Mouse (Mus musculus): ENCODE measurements around the gene Hist1h2bf.

The Hist1h2bf gene

DNA sequence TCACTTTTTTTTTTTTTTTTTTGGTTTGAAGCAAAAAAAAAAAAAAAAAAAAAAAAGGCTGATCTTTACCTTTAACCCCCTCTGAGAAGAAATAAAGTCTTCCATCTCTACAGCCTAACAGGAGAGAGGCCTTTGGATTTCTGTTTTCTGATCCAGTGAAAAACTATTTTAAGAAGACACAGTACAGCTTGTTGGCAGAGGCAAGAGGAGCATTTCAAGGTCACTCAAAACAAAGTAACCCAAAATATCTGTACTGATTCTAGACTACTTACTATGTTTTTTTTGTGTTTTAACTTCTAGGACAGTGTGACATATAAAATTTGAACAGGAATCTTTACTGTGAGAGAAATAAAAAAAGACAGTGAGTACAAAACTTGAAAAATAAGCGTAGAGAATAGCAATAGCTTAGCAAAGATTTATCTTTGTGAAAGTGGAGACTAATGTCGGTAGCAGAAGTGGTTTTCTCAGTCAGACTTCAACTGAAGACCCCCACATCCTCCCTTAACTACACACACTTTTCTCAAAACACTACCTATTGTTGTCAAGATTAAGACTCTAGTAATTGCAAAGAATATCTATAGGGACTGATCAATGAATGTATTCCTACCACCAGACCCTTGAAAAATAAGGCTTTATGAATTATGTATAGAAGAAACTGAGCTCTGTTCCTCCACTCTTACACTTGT is 44.4 kb downstream of the Hist1h2bf start:
- no peak for DNase-seq (ENCODE audit: extremely low spot score)

DNA sequence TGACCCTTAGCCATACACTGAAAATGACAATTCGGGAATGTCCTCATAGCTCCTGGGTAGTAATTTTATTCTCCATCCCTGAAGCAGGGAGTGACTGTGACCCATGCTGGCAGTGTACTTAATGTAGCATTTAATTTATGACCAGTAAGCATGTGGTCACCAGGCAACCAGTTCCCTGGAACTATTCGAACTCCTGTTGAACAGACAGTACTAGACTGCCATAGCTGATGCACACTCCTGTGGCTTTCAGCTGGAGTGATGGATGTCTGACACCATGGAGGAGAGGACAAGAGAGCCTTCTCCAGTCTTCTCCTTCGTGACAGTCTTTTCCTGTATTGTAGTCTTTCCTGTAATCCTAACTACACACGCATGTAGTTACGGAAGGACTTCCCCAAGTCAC is 45.0 kb downstream of the Hist1h2bf start:
- no peak for DNase-seq (ENCODE audit: extremely low spot score)

DNA sequence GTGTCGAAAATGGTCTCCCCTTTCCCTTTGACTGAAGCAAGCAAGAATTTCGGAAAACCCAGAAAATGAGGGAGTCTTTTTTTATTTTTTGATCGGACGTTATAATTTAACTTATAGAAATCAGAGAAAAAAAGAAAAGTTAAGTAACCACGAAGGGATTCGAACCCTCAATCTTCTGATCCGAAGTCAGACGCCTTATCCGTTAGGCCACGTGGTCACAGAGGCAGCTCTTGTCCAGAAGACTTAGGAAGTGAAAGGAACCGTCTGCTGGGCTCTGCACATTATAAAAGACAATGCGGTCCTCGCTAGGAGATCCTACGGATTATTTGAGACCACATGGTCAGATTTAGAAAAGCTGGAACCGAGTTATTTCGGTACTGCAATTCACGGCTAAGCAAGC is 47.7 kb downstream of the Hist1h2bf start:
- peak; percentile 95 for DNase-seq (ENCODE audit: extremely low spot score)

DNA sequence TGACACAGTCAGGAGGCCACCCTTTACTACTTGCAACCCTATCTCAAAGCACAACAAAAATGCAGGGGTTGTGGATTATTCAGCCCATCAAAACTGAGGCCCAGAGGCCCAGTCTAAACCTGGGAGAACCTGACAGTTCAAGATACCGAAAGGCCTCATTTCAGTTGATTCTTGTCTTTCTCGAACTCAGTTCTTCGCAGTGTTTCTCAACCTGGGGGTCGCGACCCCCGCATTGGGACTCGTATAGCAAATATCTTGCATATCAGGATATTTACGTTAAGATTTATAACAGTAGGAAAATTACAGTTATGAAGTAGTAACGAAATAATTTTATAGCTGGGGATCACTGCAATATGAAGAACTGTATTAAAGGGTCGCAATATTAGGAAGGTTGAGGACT is 48.1 kb downstream of the Hist1h2bf start:
- peak; percentile 76 for DNase-seq (ENCODE audit: extremely low spot score)

DNA sequence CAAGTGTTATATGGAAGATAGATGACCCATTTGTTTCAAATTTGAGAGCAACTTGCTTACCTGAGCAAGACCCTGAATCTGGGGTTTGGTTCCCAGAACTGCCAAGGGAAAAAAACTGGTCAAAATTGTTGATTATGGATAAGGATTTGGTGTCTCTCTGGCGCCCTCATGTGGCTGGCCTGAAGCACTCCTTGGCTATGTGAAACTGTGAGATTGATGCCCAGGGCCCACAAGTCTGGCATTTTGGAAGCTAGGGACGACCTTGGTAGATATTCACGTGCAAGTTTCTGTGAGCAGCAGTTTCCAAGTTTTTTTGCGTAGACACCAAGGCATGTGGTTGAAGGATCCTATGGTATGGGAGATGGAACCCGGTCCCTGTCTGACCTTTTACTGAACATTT is 49.3 kb downstream of the Hist1h2bf start:
- peak; percentile 86 for DNase-seq (ENCODE audit: extremely low spot score)

DNA sequence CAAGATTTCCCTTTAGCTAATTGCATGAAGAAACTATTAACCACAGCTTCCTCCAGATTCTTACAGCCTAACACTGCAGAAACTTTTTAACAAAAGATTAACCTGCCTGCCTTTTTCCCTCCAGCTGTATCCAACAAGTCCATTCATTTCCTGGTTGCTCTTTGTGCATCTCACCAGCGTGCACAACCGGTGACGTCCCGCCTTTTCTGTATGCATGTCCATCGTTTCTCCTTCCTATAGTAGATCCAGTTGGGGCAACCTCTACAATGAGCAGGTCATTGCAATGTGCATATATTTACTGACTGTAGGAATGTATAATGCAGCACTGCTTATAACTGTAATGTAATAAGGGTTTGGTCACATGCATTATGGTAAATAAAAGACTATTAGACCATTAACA is 50.0 kb downstream of the Hist1h2bf start:
- DNase-seq (ENCODE audit: extremely low spot score): no peak

Measured in embryo, embryonic 9.5 days (tissue).